Mouse (Mus musculus): ENCODE measurements at regions not wholly inside any gene's neighbourhood (a gene's known extent, or its start where the extent isn't known, plus 50 kb on each side); places are given as distances from the start of the nearest gene placed in this dataset.

DNA sequence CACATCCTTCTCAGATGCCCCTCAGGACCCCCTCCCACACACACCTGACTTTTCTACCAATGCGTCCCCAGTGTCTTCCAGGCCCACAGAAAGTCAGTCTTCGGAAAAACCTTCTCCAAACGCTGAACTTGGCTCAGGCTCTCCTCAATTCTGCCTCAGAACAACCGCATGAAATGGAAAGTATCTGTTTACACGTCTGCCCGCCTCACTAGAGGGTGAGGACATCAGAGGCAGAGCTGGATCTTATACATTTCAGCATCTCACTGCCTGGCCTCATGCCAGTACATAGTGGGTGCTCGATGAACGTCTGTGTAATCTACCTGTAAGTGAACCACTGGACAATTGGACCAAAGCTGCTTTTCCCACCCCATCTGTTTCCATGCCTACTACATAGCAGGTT, 189.1 kb upstream of the 4930412O13Rik start:
- TF ChIP-seq CTCF (IDR thresholded peaks at IDR 0.05; ENCODE audit: low read depth) (no peak), EP300 (optimal IDR thresholded peaks at IDR 0.05) (no peak)

Data from stomach, postnatal 0 days (tissue).